Mouse (Mus musculus): ENCODE measurements around the gene Cand2.

DNA sequence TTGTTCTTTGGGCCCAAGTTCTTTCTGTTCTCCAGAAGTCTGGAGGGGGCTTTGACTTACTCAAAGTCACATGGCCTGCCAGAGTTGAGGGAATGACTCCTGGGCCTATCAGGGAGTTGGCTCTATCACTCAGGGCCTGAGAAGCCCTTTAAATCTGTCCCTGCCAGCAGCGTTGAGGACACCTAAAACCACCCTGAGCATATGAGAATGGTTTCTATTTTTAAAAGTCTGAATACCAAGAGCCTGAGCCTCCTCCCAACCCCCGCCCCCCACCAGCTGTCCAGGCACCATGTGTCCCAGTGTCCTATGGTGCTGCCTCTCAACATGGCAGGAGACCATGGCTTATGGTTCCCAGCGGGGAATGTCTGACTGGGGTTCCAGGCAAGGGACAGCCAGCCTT lies 1.5 kb downstream of the Cand2 start:
- TF ChIP-seq CTCF (IDR thresholded peaks at IDR 0.05; ENCODE audit: borderline replicate concordance, insufficient read depth, low read depth, low read length), result no peak
- no peak for TF ChIP-seq POLR2A (IDR thresholded peaks at IDR 0.05; ENCODE audit: borderline replicate concordance, insufficient read depth, low read length)

Measured in cerebellum, adult 2 months (tissue).